Mouse (Mus musculus) forebrain, embryonic 14.5 days (tissue): Measurements from ENCODE around the gene Slc5a2. TPM values are rescaled to one million over a fixed set of nuclear protein-coding genes. Genes with fewer than 3 reads are reported as not detected.

Experiments
- ATAC-seq: fragments of 200-750 bp; cut with Nextera tagmentation; 2 replicates; pipeline ENCODE4 v1.8.0; 2017; ENCODE audit warnings: mild to moderate bottlenecking, moderate library complexity
- DNase-seq: peaks from one replicate; pipeline ENCODE4 v3.0.0-alpha.2; 2015; ENCODE audit warnings: low spot score
- H3K27ac ChIP-seq: fragments of 300-500 bp; sonication (generic); 2 replicates; pipeline ENCODE4 v1.5.1; 2014; ENCODE audit warnings: low read depth, mild to moderate bottlenecking, control low read depth, low read length, moderate library complexity
- H3K27me3 ChIP-seq: fragments of 300-500 bp; sonication (generic); replicated peaks from 2 replicates; pipeline ENCODE4 v1.6.1; 2014; ENCODE audit warnings: low read length, control low read depth, mixed read lengths; ENCODE audit not compliant: control insufficient read depth, insufficient read depth
- H3K36me3 ChIP-seq: fragments of 300-500 bp; sonication (generic); 2 replicates; pipeline ENCODE4 v1.6.1; 2014; ENCODE audit warnings: low read length, control low read depth; ENCODE audit not compliant: control insufficient read depth, insufficient read depth
- H3K4me1 ChIP-seq: fragments of 300-500 bp; sonication (generic); 2 replicates; pipeline ENCODE4 v1.6.1; 2014; ENCODE audit warnings: antibody characterized with exemption, low read length, control low read depth; ENCODE audit not compliant: control insufficient read depth, insufficient read depth
- H3K4me2 ChIP-seq: fragments of 300-500 bp; sonication (generic); 2 replicates; pipeline ENCODE4 v1.6.1; 2014; ENCODE audit warnings: mild to moderate bottlenecking, control low read depth, low read length
- H3K4me3 ChIP-seq: fragments of 300-500 bp; sonication (generic); 2 replicates; pipeline ENCODE4 v1.5.1; 2014; ENCODE audit warnings: low read depth, low read length, control low read depth
- H3K9ac ChIP-seq: fragments of 300-500 bp; sonication (generic); 2 replicates; pipeline ENCODE4 v1.6.1; 2014; ENCODE audit warnings: mild to moderate bottlenecking, low read length, control low read depth, moderate library complexity
- H3K9me3 ChIP-seq: fragments of 300-500 bp; sonication (generic); replicated peaks from 2 replicates; pipeline ENCODE4 v1.6.1; 2016; ENCODE audit warnings: low read length, control low read depth, mixed read lengths; ENCODE audit not compliant: control insufficient read depth
- WGBS: fragments of 180-500 bp; shearing (Covaris S2); extraction: QIAGEN DNeasy Blood & Tissue Kit; methylation state at CpG from one replicate; pipeline ENCODE4 v1.1.7; 2014; 5-methylcytosine and 5-hydroxymethylcytosine counted together
- microRNA-seq: library from miRNA; unstranded; fragments of <30 nt; microRNA quantifications from one replicate; pipeline ENCODE4, GENCODE M21; 2016
- polyA plus RNA-seq: library from polyadenylated mRNA; unstranded; fragments of >200 nt; fragmentation: Nextera tagmentation; extraction: Ambion mirVana; gene quantifications from 2 replicates; pipeline ENCODE4 v1.2.1, GENCODE M21; 2014

The Slc5a2 gene
- polyA plus RNA-seq, 1 experiment from 2014 or later = not detected

GRCm38 (mm10) chr7:128312375-128313059, 47.1 kb downstream of the Slc5a2 start:
- ATAC-seq = no peak
- Histone ChIP-seq H3K36me3 (no peaks in the 10 kb centered on the region), H3K27me3 (no peaks in the 10 kb centered on the region), H3K9ac (no peak overlapping the region), H3K9me3 (no peaks in the 10 kb centered on the region), H3K27ac (no peak overlapping the region), H3K4me1 (no peaks in the 10 kb centered on the region), H3K4me2 (no peak overlapping the region), H3K4me3 (no peak overlapping the region)
- 73% methylated on average over 13 of the region's 13 CpGs for WGBS
- DNase-seq = no peak

GRCm38 (mm10) chr7:128313601-128314000, 48.1 kb downstream of the Slc5a2 start:
- Histone ChIP-seq H3K9ac (no peak overlapping the region), H3K9me3 (no peaks in the 10 kb centered on the region), H3K4me2 (no peak overlapping the region), H3K27me3 (no peaks in the 10 kb centered on the region), H3K36me3 (no peaks in the 10 kb centered on the region), H3K27ac (no peak overlapping the region), H3K4me1 (no peaks in the 10 kb centered on the region), H3K4me3 (no peak overlapping the region)
- ATAC-seq (no peak), DNase-seq (no peak)
- WGBS = 91% methylated on average over 2 of the region's 2 CpGs

GRCm38 (mm10) chr7:128314491-128314890, 49.0 kb downstream of the Slc5a2 start:
- no peaks in the 10 kb centered on the region for H3K36me3 ChIP-seq
- ATAC-seq (no peak), DNase-seq (no peak)
- no peak overlapping the region for H3K4me3 ChIP-seq
- H3K27me3 ChIP-seq = no peaks in the 10 kb centered on the region
- no peaks in the 10 kb centered on the region for H3K9me3 ChIP-seq
- no peak overlapping the region for H3K9ac ChIP-seq
- 81% methylated on average over 7 of the region's 7 CpGs for WGBS
- H3K4me2 ChIP-seq = no peak overlapping the region
- H3K27ac ChIP-seq = no peak overlapping the region
- no peaks in the 10 kb centered on the region for H3K4me1 ChIP-seq

GRCm38 (mm10) chr7:128317011-128317410, 51.6 kb downstream of the Slc5a2 start:
- Histone ChIP-seq H3K27ac (no peak overlapping the region), H3K9ac (no peak overlapping the region), H3K36me3 (no peaks in the 10 kb centered on the region), H3K9me3 (no peaks in the 10 kb centered on the region), H3K4me1 (no peaks in the 10 kb centered on the region), H3K4me3 (no peak overlapping the region), H3K27me3 (no peaks in the 10 kb centered on the region), H3K4me2 (no peak overlapping the region)
- no peak for ATAC-seq
- 44% methylated on average over 3 of the region's 4 CpGs for WGBS
- DNase-seq = no peak

GRCm38 (mm10) chr7:128319140-128319539, 53.7 kb downstream of the Slc5a2 start:
- no peak for DNase-seq
- H3K4me2 ChIP-seq = no peak overlapping the region
- ATAC-seq = no peak
- H3K4me1 ChIP-seq = no peaks in the 10 kb centered on the region
- no peaks in the 10 kb centered on the region for H3K36me3 ChIP-seq
- no peaks in the 10 kb centered on the region for H3K9me3 ChIP-seq
- WGBS = 84% methylated on average over 7 of the region's 7 CpGs
- no peak overlapping the region for H3K4me3 ChIP-seq
- no peak overlapping the region for H3K9ac ChIP-seq
- no peaks in the 10 kb centered on the region for H3K27me3 ChIP-seq
- H3K27ac ChIP-seq = no peak overlapping the region

- no peak overlapping the region for H3K4me2 ChIP-seq
- WGBS = 88% methylated on average over 2 of the region's 2 CpGs
- DNase-seq (no peak), ATAC-seq (no peak)
- H3K36me3 ChIP-seq = no peaks in the 10 kb centered on the region
- no peaks in the 10 kb centered on the region for H3K4me1 ChIP-seq
- H3K27ac ChIP-seq = no peak overlapping the region
- H3K27me3 ChIP-seq = no peaks in the 10 kb centered on the region
- H3K9ac ChIP-seq = no peak overlapping the region
- H3K4me3 ChIP-seq = no peak overlapping the region
- H3K9me3 ChIP-seq = no peaks in the 10 kb centered on the region
Measured at GRCm38 (mm10) chr7:128320219-128320816, 54.9 kb downstream of the Slc5a2 start.

GRCm38 (mm10) chr7:128321260-128321659, 55.8 kb downstream of the Slc5a2 start:
- H3K9me3 ChIP-seq = no peaks in the 10 kb centered on the region
- no peak overlapping the region for H3K4me2 ChIP-seq
- DNase-seq = no peak
- ATAC-seq = no peak
- H3K27ac ChIP-seq = no peak overlapping the region
- H3K4me3 ChIP-seq = no peak overlapping the region
- 88% methylated on average over 7 of the region's 7 CpGs for WGBS
- no peaks in the 10 kb centered on the region for H3K27me3 ChIP-seq
- no peaks in the 10 kb centered on the region for H3K4me1 ChIP-seq
- no peak overlapping the region for H3K9ac ChIP-seq
- H3K36me3 ChIP-seq = no peaks in the 10 kb centered on the region

Small RNAs within 50 kb of the gene (microRNA-seq; reads per million reads assigned to microRNA genes)
- gene Mir3103 = not detected

Other genes starting within 250 kb of the Slc5a2 start
- gene Itgam, start 203.0 kb upstream of the Slc5a2 start, polyA plus RNA-seq = 0.22 and 0.41 TPM in 2 replicates
- gene Gm49368, start 203.0 kb upstream of the Slc5a2 start, polyA plus RNA-seq = not detected in 2 replicates
- gene Itgax, start 136.1 kb upstream of the Slc5a2 start, polyA plus RNA-seq = 0.06 TPM in 1 of 2 replicates, not detected in the other
- not detected in 2 replicates for gene Itgad, start 111.3 kb upstream of the Slc5a2 start, polyA plus RNA-seq
- gene Cox6a2, start 59.3 kb upstream of the Slc5a2 start, polyA plus RNA-seq = 0.27 TPM in 1 of 2 replicates, not detected in the other
- 5.7 and 6.6 TPM in 2 replicates for gene Armc5, start 28.3 kb upstream of the Slc5a2 start, polyA plus RNA-seq
- gene 9130023H24Rik, start 27.6 kb upstream of the Slc5a2 start, polyA plus RNA-seq = 8.3 and 9.0 TPM in 2 replicates
- gene Tgfb1i1, start 18.8 kb upstream of the Slc5a2 start, polyA plus RNA-seq = 12.4 and 17.6 TPM in 2 replicates
- gene BC017158, start 32.5 kb downstream of the Slc5a2 start, polyA plus RNA-seq = 9.9 and 11.3 TPM in 2 replicates
- 21.8 and 22.5 TPM in 2 replicates for gene Rgs10, start 153.1 kb downstream of the Slc5a2 start, polyA plus RNA-seq
- 30.6 and 34.6 TPM in 2 replicates for gene Tial1, start 196.1 kb downstream of the Slc5a2 start, polyA plus RNA-seq